Mouse (Mus musculus) testis, adult 2 months (tissue): ENCODE results near the gene Ugt1a7c.

Experiments
- CTCF ChIP-seq: fragments of 200-500 bp; IDR thresholded peaks from 2 replicates; pipeline ENCODE4 v1.5.1; 2012; ENCODE audit warnings: low read depth, mild to moderate bottlenecking, inconsistent platforms, low read length, moderate library complexity; ENCODE audit not compliant: control insufficient read depth, insufficient read depth, insufficient replicate concordance
- POLR2A ChIP-seq: fragments of 200-500 bp; IDR thresholded peaks from 2 replicates; pipeline ENCODE4 v1.6.1; 2012; ENCODE audit warnings: low read depth, mild to moderate bottlenecking, inconsistent platforms, low read length, moderate library complexity; ENCODE audit not compliant: control insufficient read depth

DNA sequence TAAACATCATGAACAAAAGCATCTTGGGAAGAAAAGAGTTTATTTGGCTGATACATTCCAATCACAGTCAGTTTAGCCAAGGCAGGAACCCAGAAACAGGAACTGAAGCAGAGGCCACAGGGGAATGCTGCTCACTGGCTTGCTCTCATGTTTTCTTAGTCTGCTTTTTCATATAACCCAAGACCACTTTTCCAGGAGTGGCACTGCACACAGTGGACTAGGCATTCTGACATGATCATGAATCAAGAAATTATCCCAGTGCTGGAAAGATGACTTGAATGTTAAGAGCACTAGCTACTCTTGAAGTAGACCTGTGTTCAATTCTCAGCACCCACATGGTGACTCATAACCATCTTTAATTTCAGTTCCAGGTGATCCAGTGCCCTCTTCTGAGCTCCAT, 130.9 kb downstream of the Ugt1a7c start:
- TF ChIP-seq CTCF (no peak), POLR2A (no peak)
